Mouse (Mus musculus) G1E (cell line): ENCODE data around the gene B130006D01Rik.

ENCODE experiments used
- CTCF ChIP-seq: IDR thresholded peaks from 2 replicates; pipeline ENCODE4 v1.5.1; 2012; ENCODE audit warnings: low read depth, low read length, inconsistent platforms, mixed read lengths
- GATA1 ChIP-seq: IDR thresholded peaks from 2 replicates; pipeline ENCODE4 v1.6.1; 2012; ENCODE audit warnings: borderline replicate concordance, low read length, inconsistent platforms, mixed read lengths
- GATA2 ChIP-seq: IDR thresholded peaks from 2 replicates; pipeline ENCODE4 v1.6.1; 2012; ENCODE audit warnings: low read depth, low read length, inconsistent platforms, borderline replicate concordance
- POLR2AphosphoS5 ChIP-seq: IDR thresholded peaks from 2 replicates; pipeline ENCODE4 v1.6.1; 2012; ENCODE audit warnings: low read depth, low read length, inconsistent platforms; ENCODE audit not compliant: insufficient replicate concordance
- TAL1 ChIP-seq: conservative IDR thresholded peaks from 2 replicates; pipeline ENCODE4 v1.6.1; 2012; ENCODE audit warnings: low read depth, low read length, inconsistent platforms, mixed read lengths

DNA sequence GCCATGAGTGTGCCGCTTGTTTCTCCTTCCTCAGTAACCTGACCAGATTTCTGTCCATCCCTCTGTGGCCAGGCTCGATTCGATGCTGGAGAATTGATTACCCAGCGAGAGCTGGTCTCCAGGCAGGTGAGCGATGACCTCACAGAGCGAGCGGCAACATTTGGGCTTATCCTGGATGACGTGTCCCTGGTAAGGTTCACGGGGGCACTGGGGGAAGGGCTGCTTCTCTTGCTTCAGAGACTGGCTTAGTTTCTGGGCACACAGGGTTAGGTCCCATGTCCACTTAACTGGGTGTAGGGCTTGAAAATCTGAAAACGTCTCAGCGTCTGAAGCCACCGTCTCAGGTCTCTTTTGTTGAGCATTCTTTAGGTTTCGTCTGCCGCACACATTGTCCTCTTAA is 47.9 kb upstream of the B130006D01Rik start:
- TF ChIP-seq CTCF (no peak), POLR2AphosphoS5 (no peak), TAL1 (no peak), GATA2 (no peak), GATA1 (no peak)
